Mouse (Mus musculus): ENCODE data around the gene Lsm11. TPM values are rescaled to one million over a fixed set of nuclear protein-coding genes. Genes with fewer than 3 reads are reported as not detected.
A peak's percentile ranks its signal among the peaks of the same experiment; 100 is the strongest.

The Lsm11 gene
- polyA plus RNA-seq, 1 experiment, result 2.1 TPM

GRCm38 (mm10) chr11:45973635-45974034 lies 28.9 kb upstream of the Lsm11 start:
- 85% methylated on average over 5 of the region's 5 CpGs for WGBS
- H3K4me1 ChIP-seq (ENCODE audit: control insufficient read depth, insufficient read depth, low read length), result no peaks in the 10 kb centered on the region
- no peak overlapping the region for H3K27ac ChIP-seq (ENCODE audit: insufficient read depth, low read depth, low read length)
- no peaks in the 10 kb centered on the region for H3K27me3 ChIP-seq (replicated peaks; ENCODE audit: control insufficient read depth, insufficient read depth, low read length)
- H3K4me3 ChIP-seq (ENCODE audit: insufficient read depth, low read depth, low read length), result no peak overlapping the region
- H3K36me3 ChIP-seq (ENCODE audit: control insufficient read depth, insufficient read depth, low read length), result no peaks in the 10 kb centered on the region
- DNase-seq, result no peak
- no peak for TF ChIP-seq POLR2A (IDR thresholded peaks at IDR 0.05; ENCODE audit: low read depth, low read length)
- TF ChIP-seq CTCF (conservative IDR thresholded peaks at IDR 0.05; ENCODE audit: insufficient read depth, insufficient read length, low read depth, low read length), result no peak

- Histone ChIP-seq H3K4me1 (ENCODE audit: control insufficient read depth, insufficient read depth, low read length) (no peaks in the 10 kb centered on the region), H3K4me3 (ENCODE audit: insufficient read depth, low read depth, low read length) (no peak overlapping the region), H3K36me3 (ENCODE audit: control insufficient read depth, insufficient read depth, low read length) (no peaks in the 10 kb centered on the region), H3K27me3 (replicated peaks; ENCODE audit: control insufficient read depth, insufficient read depth, low read length) (no peaks in the 10 kb centered on the region), H3K27ac (ENCODE audit: insufficient read depth, low read depth, low read length) (no peak overlapping the region)
- TF ChIP-seq POLR2A (IDR thresholded peaks at IDR 0.05; ENCODE audit: low read depth, low read length) (no peak), CTCF (conservative IDR thresholded peaks at IDR 0.05; ENCODE audit: insufficient read depth, insufficient read length, low read depth, low read length) (no peak)
- 90% methylated on average over 3 of the region's 3 CpGs for WGBS
- no peak for DNase-seq
These were observed 23.7 kb upstream of the Lsm11 start for GRCm38 (mm10) chr11:45968466-45968865.

DNA sequence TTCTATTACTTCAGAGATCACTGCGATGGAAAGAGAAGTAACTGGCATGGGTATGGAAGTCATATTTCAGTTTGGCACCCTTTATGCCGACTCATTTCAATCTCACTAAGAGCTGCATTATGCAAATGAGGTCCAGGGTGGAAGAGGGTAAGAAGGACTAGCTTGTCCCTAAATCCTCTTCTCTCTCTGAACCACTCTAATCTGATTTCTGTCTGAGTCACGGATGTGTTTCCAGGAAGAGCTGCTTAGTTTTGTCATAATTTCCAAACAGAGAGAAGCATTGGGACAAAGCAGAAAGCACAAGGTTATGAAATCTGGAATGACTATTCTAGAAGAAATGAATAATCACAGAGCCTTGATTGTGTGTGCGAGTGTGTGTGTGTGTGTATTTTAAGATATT lies 22.2 kb upstream of the Lsm11 start:
- Histone ChIP-seq H3K27me3 (replicated peaks; ENCODE audit: control insufficient read depth, insufficient read depth, low read length) (no peaks in the 10 kb centered on the region), H3K36me3 (ENCODE audit: control insufficient read depth, insufficient read depth, low read length) (no peaks in the 10 kb centered on the region), H3K27ac (ENCODE audit: insufficient read depth, low read depth, low read length) (no peak overlapping the region), H3K4me3 (ENCODE audit: insufficient read depth, low read depth, low read length) (no peak overlapping the region), H3K4me1 (ENCODE audit: control insufficient read depth, insufficient read depth, low read length) (no peaks in the 10 kb centered on the region)
- DNase-seq, result no peak
- WGBS, result 77% methylated on average over 4 of the region's 4 CpGs
- TF ChIP-seq POLR2A (IDR thresholded peaks at IDR 0.05; ENCODE audit: low read depth, low read length), result no peak
- TF ChIP-seq CTCF (conservative IDR thresholded peaks at IDR 0.05; ENCODE audit: insufficient read depth, insufficient read length, low read depth, low read length), result no peak

DNA sequence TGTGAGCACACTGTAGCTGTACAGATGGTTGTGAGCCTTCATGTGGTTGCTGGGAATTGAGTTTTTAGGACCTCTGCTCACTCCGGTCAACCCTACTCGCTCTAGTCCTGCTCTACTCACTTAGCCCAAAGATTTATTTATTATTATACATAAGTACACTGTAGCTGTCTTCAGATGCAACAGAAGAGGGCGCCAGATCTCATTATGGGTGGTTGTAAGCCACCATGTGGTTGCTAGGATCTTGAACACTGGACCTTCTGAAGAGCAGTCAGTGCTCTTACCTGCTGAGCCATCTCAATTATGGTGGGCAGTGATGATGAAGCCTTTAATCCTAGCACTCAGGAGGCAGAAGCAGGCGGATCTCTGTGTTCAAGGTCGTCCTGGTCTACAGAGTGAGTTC lies 15.3 kb upstream of the Lsm11 start:
- no peak overlapping the region for H3K27ac ChIP-seq (ENCODE audit: insufficient read depth, low read depth, low read length)
- H3K36me3 ChIP-seq (ENCODE audit: control insufficient read depth, insufficient read depth, low read length), result no peaks in the 10 kb centered on the region
- DNase-seq, result no peak
- H3K4me1 ChIP-seq (ENCODE audit: control insufficient read depth, insufficient read depth, low read length), result no peaks in the 10 kb centered on the region
- no peak for TF ChIP-seq POLR2A (IDR thresholded peaks at IDR 0.05; ENCODE audit: low read depth, low read length)
- TF ChIP-seq CTCF (conservative IDR thresholded peaks at IDR 0.05; ENCODE audit: insufficient read depth, insufficient read length, low read depth, low read length), result 0 out of 2 replicates have a peak, but pooled peaks have one; percentile 4
- no peak overlapping the region for H3K4me3 ChIP-seq (ENCODE audit: insufficient read depth, low read depth, low read length)
- no peaks in the 10 kb centered on the region for H3K27me3 ChIP-seq (replicated peaks; ENCODE audit: control insufficient read depth, insufficient read depth, low read length)
- 86% methylated on average over 5 of the region's 5 CpGs for WGBS

GRCm38 (mm10) chr11:45959598-45959997 lies 14.9 kb upstream of the Lsm11 start:
- no peak overlapping the region for H3K4me3 ChIP-seq (ENCODE audit: insufficient read depth, low read depth, low read length)
- H3K36me3 ChIP-seq (ENCODE audit: control insufficient read depth, insufficient read depth, low read length), result no peaks in the 10 kb centered on the region
- no peak for DNase-seq
- TF ChIP-seq POLR2A (IDR thresholded peaks at IDR 0.05; ENCODE audit: low read depth, low read length) (no peak), CTCF (conservative IDR thresholded peaks at IDR 0.05; ENCODE audit: insufficient read depth, insufficient read length, low read depth, low read length) (no peak)
- WGBS, result 78% methylated on average over 3 of the region's 3 CpGs
- H3K27ac ChIP-seq (ENCODE audit: insufficient read depth, low read depth, low read length), result no peak overlapping the region
- no peaks in the 10 kb centered on the region for H3K27me3 ChIP-seq (replicated peaks; ENCODE audit: control insufficient read depth, insufficient read depth, low read length)
- no peaks in the 10 kb centered on the region for H3K4me1 ChIP-seq (ENCODE audit: control insufficient read depth, insufficient read depth, low read length)

DNA sequence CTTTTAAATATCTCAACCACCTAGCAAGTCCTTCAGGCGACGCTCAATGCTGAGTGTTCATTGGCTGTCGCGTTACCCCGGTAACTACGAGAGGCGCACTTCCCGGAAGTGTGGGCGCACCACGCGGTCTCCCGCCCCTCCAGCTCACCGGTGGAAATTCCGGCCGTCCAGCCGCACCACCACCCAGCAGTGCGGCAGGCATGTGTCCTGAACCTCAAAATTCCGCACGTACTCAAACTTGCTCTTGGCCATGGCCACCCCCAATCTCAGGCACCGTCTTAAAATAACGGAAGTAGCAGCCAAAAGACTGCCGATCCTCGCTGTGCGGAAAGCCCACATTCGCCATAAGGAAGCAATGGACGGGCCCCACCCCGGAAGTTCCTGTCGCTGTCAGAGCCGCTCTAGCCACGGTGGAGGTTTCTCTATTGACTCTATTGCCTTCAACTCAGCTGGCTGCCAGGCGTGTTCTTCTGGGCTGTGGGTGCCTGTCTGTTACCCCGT lies 10.4 kb upstream of the Lsm11 start, which contains the start of gene Thg1l:
Gene Thg1l, minus strand, starts transcription at position 368 of the 501 bp plus-strand sequence.
- Histone ChIP-seq H3K27me3 (replicated peaks; ENCODE audit: control insufficient read depth, insufficient read depth, low read length) (no peaks in the 10 kb centered on the region), H3K27ac (ENCODE audit: insufficient read depth, low read depth, low read length) (peak within 1 kb of the TSS; percentile 59), H3K4me1 (ENCODE audit: control insufficient read depth, insufficient read depth, low read length) (no peaks in the 10 kb centered on the region), H3K4me3 (ENCODE audit: insufficient read depth, low read depth, low read length) (peak within 1 kb of the TSS; percentile 81), H3K36me3 (ENCODE audit: control insufficient read depth, insufficient read depth, low read length) (no peaks in the 10 kb centered on the region)
- WGBS, result under 1% methylated on average over 32 of the region's 32 CpGs
- TF ChIP-seq CTCF (conservative IDR thresholded peaks at IDR 0.05; ENCODE audit: insufficient read depth, insufficient read length, low read depth, low read length) (no peak), POLR2A (IDR thresholded peaks at IDR 0.05; ENCODE audit: low read depth, low read length) (no peak)
- peak; percentile 96 for DNase-seq

DNA sequence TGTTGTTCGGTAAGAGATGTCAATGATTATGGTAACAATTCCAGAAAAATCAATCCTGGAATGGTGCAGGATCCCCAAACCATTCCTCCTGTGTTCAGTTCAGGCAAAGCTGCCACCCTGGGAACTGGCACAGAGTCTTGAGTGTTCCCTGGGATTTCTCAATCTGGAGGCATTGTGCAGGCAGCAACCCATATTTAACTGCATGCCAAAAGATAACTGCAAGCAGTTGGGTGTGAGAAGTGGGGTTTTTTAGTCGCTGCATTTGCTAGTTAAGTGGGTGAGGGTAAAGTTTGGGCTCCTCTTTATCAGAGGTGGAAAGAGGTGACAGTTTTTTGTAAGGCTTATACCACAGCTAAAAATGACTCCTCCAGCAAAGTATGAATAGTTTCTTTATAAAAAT lies 2.8 kb upstream of the Lsm11 start:
- Histone ChIP-seq H3K4me1 (ENCODE audit: control insufficient read depth, insufficient read depth, low read length) (no peaks in the 10 kb centered on the region), H3K27me3 (replicated peaks; ENCODE audit: control insufficient read depth, insufficient read depth, low read length) (no peaks in the 10 kb centered on the region), H3K4me3 (ENCODE audit: insufficient read depth, low read depth, low read length) (no peak overlapping the region), H3K27ac (ENCODE audit: insufficient read depth, low read depth, low read length) (no peak overlapping the region), H3K36me3 (ENCODE audit: control insufficient read depth, insufficient read depth, low read length) (no peaks in the 10 kb centered on the region)
- DNase-seq, result no peak
- WGBS, result 89% methylated on average over 2 of the region's 2 CpGs
- TF ChIP-seq CTCF (conservative IDR thresholded peaks at IDR 0.05; ENCODE audit: insufficient read depth, insufficient read length, low read depth, low read length), result no peak
- no peak for TF ChIP-seq POLR2A (IDR thresholded peaks at IDR 0.05; ENCODE audit: low read depth, low read length)

Measured in kidney, adult 2 months (tissue).